Mouse (Mus musculus) small intestine, adult 2 months (tissue): ENCODE data around the gene Tas2r139.

ENCODE experiments used
- CTCF ChIP-seq: fragments of 200-500 bp; IDR thresholded peaks from 2 replicates; pipeline ENCODE4 v1.5.1; 2012; ENCODE audit warnings: low read depth, mild to moderate bottlenecking, control low read depth, inconsistent platforms, low read length, moderate library complexity, mixed read lengths; ENCODE audit not compliant: insufficient replicate concordance, insufficient read length; ENCODE audit errors: extremely low read depth
- POLR2A ChIP-seq: fragments of 200-500 bp; IDR thresholded peaks from 2 replicates; pipeline ENCODE4 v1.6.1; 2012; ENCODE audit warnings: low read depth, mild to moderate bottlenecking, control low read depth, inconsistent platforms, low read length, moderate library complexity

DNA sequence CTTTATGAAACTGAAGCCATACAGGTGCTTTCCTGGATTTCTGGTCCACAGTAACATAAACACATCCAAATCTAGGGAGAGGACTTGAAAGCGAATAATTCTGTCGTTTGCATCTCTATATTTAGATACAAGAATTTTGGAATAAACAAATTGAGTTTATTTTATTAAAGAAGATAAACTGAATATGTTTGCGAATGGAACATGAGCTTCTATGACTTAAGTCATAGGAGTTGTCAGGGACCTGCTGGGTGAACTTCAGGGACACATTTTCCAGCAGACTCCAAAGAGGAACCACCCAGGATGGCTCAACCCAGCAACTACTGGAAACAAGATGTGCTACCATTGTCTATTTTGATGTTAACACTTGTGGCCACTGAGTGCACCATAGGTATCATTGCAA, at the start of gene Tas2r139:
- TF ChIP-seq POLR2A: no peak
- TF ChIP-seq CTCF: no peak
